Mouse (Mus musculus): ENCODE results near the gene H2-Aa. TPM values are rescaled to one million over a fixed set of nuclear protein-coding genes. Genes with fewer than 3 reads are reported as not detected.
A peak's percentile ranks its signal among the peaks of the same experiment; 100 is the strongest.
"Not testable (repeated sequence)": the region's sequence is repeated elsewhere in the genome, so short reads cannot be mapped to it uniquely, and the experiment has no call there.

H2-Aa gene
- polyA plus RNA-seq, 1 experiment from 2014 or later, result 20.6 TPM

- Histone ChIP-seq H3K9me3 (ENCODE audit: low read length) (no peaks in the 10 kb centered on the region), H3K27me3 (replicated peaks; ENCODE audit: insufficient read depth, low read length) (no peaks in the 10 kb centered on the region), H3K4me2 (replicated peaks; ENCODE audit: low read depth, low read length) (no peak overlapping the region), H3K27ac (ENCODE audit: low read length) (no peak overlapping the region), H3K9ac (replicated peaks; ENCODE audit: low read depth) (no peak overlapping the region), H3K4me1 (ENCODE audit: insufficient read depth, low read depth, low read length) (no peaks in the 10 kb centered on the region), H3K36me3 (ENCODE audit: insufficient read depth, low read length) (no peaks in the 10 kb centered on the region), H3K4me3 (ENCODE audit: low read depth, low read length) (no peak overlapping the region)
- 65% methylated on average over 1 of the region's 1 CpGs for WGBS
- DNase-seq (ENCODE audit: low spot score) (no peak), ATAC-seq (no peak)
- TF ChIP-seq CTCF (IDR thresholded peaks at IDR 0.05) (no peak), EP300 (IDR thresholded peaks at IDR 0.05) (no peak)
Measured at GRCm38 (mm10) chr17:34315512-34315911, 27.9 kb upstream of the H2-Aa start.

- TF ChIP-seq EP300 (IDR thresholded peaks at IDR 0.05), result no peak
- no peak for TF ChIP-seq CTCF (IDR thresholded peaks at IDR 0.05)
- Histone ChIP-seq H3K9me3 (ENCODE audit: low read length) (no peaks in the 10 kb centered on the region), H3K9ac (replicated peaks; ENCODE audit: low read depth) (no peak overlapping the region), H3K27ac (ENCODE audit: low read length) (no peak overlapping the region), H3K4me2 (replicated peaks; ENCODE audit: low read depth, low read length) (no peak overlapping the region), H3K27me3 (replicated peaks; ENCODE audit: insufficient read depth, low read length) (no peaks in the 10 kb centered on the region), H3K36me3 (ENCODE audit: insufficient read depth, low read length) (no peaks in the 10 kb centered on the region), H3K4me1 (ENCODE audit: insufficient read depth, low read depth, low read length) (no peaks in the 10 kb centered on the region), H3K4me3 (ENCODE audit: low read depth, low read length) (no peak overlapping the region)
- DNase-seq (ENCODE audit: low spot score) (no peak), ATAC-seq (no peak)
- 58% methylated on average over 9 of the region's 9 CpGs for WGBS
Measured at GRCm38 (mm10) chr17:34314286-34314685, 26.7 kb upstream of the H2-Aa start.

GRCm38 (mm10) chr17:34313393-34313792 is 25.8 kb upstream of the H2-Aa start:
- peak; percentile 95 for TF ChIP-seq CTCF (IDR thresholded peaks at IDR 0.05)
- no peak for TF ChIP-seq EP300 (IDR thresholded peaks at IDR 0.05)
- ATAC-seq, result peak; percentile 68
- H3K4me3 ChIP-seq (ENCODE audit: low read depth, low read length), result no peak overlapping the region
- WGBS, result 33% methylated on average over 3 of the region's 3 CpGs
- H3K36me3 ChIP-seq (ENCODE audit: insufficient read depth, low read length), result no peaks in the 10 kb centered on the region
- no peaks in the 10 kb centered on the region for H3K27me3 ChIP-seq (replicated peaks; ENCODE audit: insufficient read depth, low read length)
- no peaks in the 10 kb centered on the region for H3K4me1 ChIP-seq (ENCODE audit: insufficient read depth, low read depth, low read length)
- peak; percentile 75 for DNase-seq (ENCODE audit: low spot score)
- H3K27ac ChIP-seq (ENCODE audit: low read length), result no peak overlapping the region
- no peak overlapping the region for H3K9ac ChIP-seq (replicated peaks; ENCODE audit: low read depth)
- H3K4me2 ChIP-seq (replicated peaks; ENCODE audit: low read depth, low read length), result no peak overlapping the region
- no peaks in the 10 kb centered on the region for H3K9me3 ChIP-seq (ENCODE audit: low read length)

GRCm38 (mm10) chr17:34312185-34312584 is 24.6 kb upstream of the H2-Aa start:
- no peak for ATAC-seq
- no peaks in the 10 kb centered on the region for H3K27me3 ChIP-seq (replicated peaks; ENCODE audit: insufficient read depth, low read length)
- H3K4me2 ChIP-seq (replicated peaks; ENCODE audit: low read depth, low read length), result no peak overlapping the region
- no peaks in the 10 kb centered on the region for H3K36me3 ChIP-seq (ENCODE audit: insufficient read depth, low read length)
- no peaks in the 10 kb centered on the region for H3K4me1 ChIP-seq (ENCODE audit: insufficient read depth, low read depth, low read length)
- no peak for TF ChIP-seq CTCF (IDR thresholded peaks at IDR 0.05)
- TF ChIP-seq EP300 (IDR thresholded peaks at IDR 0.05), result no peak
- DNase-seq (ENCODE audit: low spot score), result no peak
- 70% methylated on average over 1 of the region's 1 CpGs for WGBS
- no peak overlapping the region for H3K27ac ChIP-seq (ENCODE audit: low read length)
- no peak overlapping the region for H3K9ac ChIP-seq (replicated peaks; ENCODE audit: low read depth)
- no peak overlapping the region for H3K4me3 ChIP-seq (ENCODE audit: low read depth, low read length)
- no peaks in the 10 kb centered on the region for H3K9me3 ChIP-seq (ENCODE audit: low read length)

GRCm38 (mm10) chr17:34310526-34310925 is 22.9 kb upstream of the H2-Aa start:
- not testable (repeated sequence) for H3K27ac ChIP-seq (ENCODE audit: low read length); ATAC-seq
- WGBS, result 64% methylated on average over 3 of the region's 3 CpGs

GRCm38 (mm10) chr17:34309683-34310385 is 22.2 kb upstream of the H2-Aa start:
- WGBS, result 23% methylated on average over 38 of the region's 38 CpGs
- Histone ChIP-seq H3K4me1 (ENCODE audit: insufficient read depth, low read depth, low read length) (no peaks in the 10 kb centered on the region), H3K36me3 (ENCODE audit: insufficient read depth, low read length) (no peaks in the 10 kb centered on the region), H3K27me3 (replicated peaks; ENCODE audit: insufficient read depth, low read length) (no peaks in the 10 kb centered on the region), H3K9me3 (ENCODE audit: low read length) (no peaks in the 10 kb centered on the region), H3K4me2 (replicated peaks; ENCODE audit: low read depth, low read length) (peak overlapping the region; percentile 61), H3K4me3 (ENCODE audit: low read depth, low read length) (peak overlapping the region; percentile 51), H3K9ac (replicated peaks; ENCODE audit: low read depth) (peak overlapping the region; percentile 20; the same call in 1 of the 2 replicates), H3K27ac (ENCODE audit: low read length) (no peak overlapping the region)
- TF ChIP-seq CTCF (IDR thresholded peaks at IDR 0.05) (no peak), EP300 (IDR thresholded peaks at IDR 0.05) (no peak)
- DNase-seq (ENCODE audit: low spot score) (peak; percentile 71), ATAC-seq (peak; percentile 73)

More at GRCm38 (mm10) chr17:34310526-34310925, 22.9 kb upstream of the H2-Aa start:
- H3K9me3 ChIP-seq (ENCODE audit: low read length); H3K4me2 ChIP-seq (replicated peaks; ENCODE audit: low read depth, low read length); H3K9ac ChIP-seq (replicated peaks; ENCODE audit: low read depth); DNase-seq (ENCODE audit: low spot score); H3K4me1 ChIP-seq (ENCODE audit: insufficient read depth, low read depth, low read length); H3K4me3 ChIP-seq (ENCODE audit: low read depth, low read length); H3K27me3 ChIP-seq (replicated peaks; ENCODE audit: insufficient read depth, low read length); H3K36me3 ChIP-seq (ENCODE audit: insufficient read depth, low read length): not testable (repeated sequence)

All from lung, postnatal 0 days (tissue).